Mouse (Mus musculus) B cell, adult 2 months (primary cell): Measurements from ENCODE around the gene Unc13d.
A peak's percentile ranks its signal among the peaks of the same experiment; 100 is the strongest.
"Not testable (repeated sequence)": the region's sequence is repeated elsewhere in the genome, so short reads cannot be mapped to it uniquely, and the experiment has no call there.

Experiments used
- DNase-seq, 2 experiments: peaks; one replicate each; pipeline ENCODE4 v3.0.0; 2022

Unc13d gene

GRCm38 (mm10) chr11:116077446-116078204 is at the start of gene Unc13d:
TSS of gene Unc13d (minus strand) at chr11:116077961.
- peak; percentile 72 for DNase-seq

- DNase-seq = no peak
Observed at GRCm38 (mm10) chr11:116126261-116126660, 48.5 kb upstream of the Unc13d start.

- not testable (repeated sequence) for DNase-seq
Observed at GRCm38 (mm10) chr11:116121731-116122245, 44.0 kb upstream of the Unc13d start.

GRCm38 (mm10) chr11:116117819-116118218 is 40.1 kb upstream of the Unc13d start:
- peak; percentile 41 to 42 for DNase-seq

GRCm38 (mm10) chr11:116117241-116117640 is 39.5 kb upstream of the Unc13d start:
- DNase-seq = no peak

GRCm38 (mm10) chr11:116111611-116112203 is 33.9 kb upstream of the Unc13d start:
- DNase-seq = no peak

- DNase-seq = no peak
Observed at GRCm38 (mm10) chr11:116111067-116111466, 33.3 kb upstream of the Unc13d start.

GRCm38 (mm10) chr11:116110540-116110939 is 32.8 kb upstream of the Unc13d start:
- no peak for DNase-seq

- DNase-seq = no peak
Observed at GRCm38 (mm10) chr11:116110131-116110530, 32.4 kb upstream of the Unc13d start.

GRCm38 (mm10) chr11:116109441-116110081 is 31.8 kb upstream of the Unc13d start:
- peak; percentile 47 to 49 for DNase-seq

- DNase-seq = no peak
Observed at GRCm38 (mm10) chr11:116108464-116109137, 30.8 kb upstream of the Unc13d start.

- no peak for DNase-seq
Observed at GRCm38 (mm10) chr11:116107777-116108285, 30.1 kb upstream of the Unc13d start.

- DNase-seq = no peak
Observed at GRCm38 (mm10) chr11:116106963-116107776, 29.4 kb upstream of the Unc13d start.

- DNase-seq = no peak
Observed at GRCm38 (mm10) chr11:116106154-116106962, 28.6 kb upstream of the Unc13d start.

GRCm38 (mm10) chr11:116105065-116105464 is 27.3 kb upstream of the Unc13d start:
- no peak for DNase-seq

GRCm38 (mm10) chr11:116104006-116104646 is 26.4 kb upstream of the Unc13d start:
- DNase-seq = no peak

GRCm38 (mm10) chr11:116103572-116103971 is 25.8 kb upstream of the Unc13d start:
- no peak for DNase-seq

GRCm38 (mm10) chr11:116102472-116102871 is 24.7 kb upstream of the Unc13d start:
- no peak for DNase-seq

GRCm38 (mm10) chr11:116101931-116102381 is 24.2 kb upstream of the Unc13d start:
- no peak for DNase-seq

GRCm38 (mm10) chr11:116100839-116101238 is 23.1 kb upstream of the Unc13d start:
- no peak for DNase-seq
